Mouse (Mus musculus): ENCODE data around the gene Aanat. TPM values are rescaled to one million over a fixed set of nuclear protein-coding genes. Genes with fewer than 3 reads are reported as not detected.

The Aanat gene
- polyA plus RNA-seq, 1 experiment from 2014 or later, result not detected

DNA sequence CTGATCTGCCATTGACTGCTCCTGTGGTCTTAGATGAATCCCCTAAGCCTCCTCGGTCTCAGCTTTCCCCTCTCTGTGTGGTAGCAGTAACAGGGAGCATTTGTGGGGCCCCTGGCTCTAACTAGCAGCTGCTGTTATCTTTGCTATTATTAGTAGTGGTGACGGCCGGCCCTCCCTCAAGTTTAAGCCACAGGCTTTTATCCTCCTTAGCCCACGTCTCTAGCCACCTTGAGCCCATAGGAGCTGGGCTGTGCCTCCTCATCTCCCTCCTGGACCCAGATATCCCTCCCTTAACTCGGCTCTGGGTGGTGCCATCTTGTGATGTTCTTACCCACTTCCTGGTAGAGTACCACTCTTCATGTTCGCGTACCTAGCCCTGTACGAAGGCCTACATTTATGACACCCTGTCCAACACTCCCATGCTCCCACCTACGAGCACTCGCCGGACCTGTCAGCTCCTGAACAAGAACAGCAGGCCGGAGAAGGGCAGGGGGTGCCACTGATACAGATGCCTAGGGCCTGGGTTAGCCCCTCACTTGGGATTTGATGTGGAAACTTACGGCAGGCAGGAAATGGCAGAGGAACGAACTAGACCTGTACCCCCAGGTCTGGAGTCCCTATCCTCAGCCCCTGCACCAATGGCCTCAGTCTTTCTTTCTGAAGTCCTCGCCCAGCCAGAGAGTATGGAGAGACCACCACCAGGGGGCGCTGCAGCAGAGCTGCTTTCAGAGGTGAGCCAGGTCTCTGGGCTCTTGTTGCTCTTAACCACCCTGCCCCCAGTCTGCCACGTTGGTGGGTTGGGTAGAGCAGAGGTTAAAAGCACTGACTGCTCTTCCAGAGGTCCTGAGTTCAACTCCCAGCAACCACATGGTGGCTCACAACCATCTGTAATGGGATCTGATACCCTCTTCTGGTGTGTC lies 39.1 kb downstream of the Aanat start:
- DNase-seq (ENCODE audit: low spot score) (peak; percentile 59), ATAC-seq (ENCODE audit: insufficient read depth, low FRiP score, low TSS enrichment) (no peak)
- Histone ChIP-seq H3K4me1 (ENCODE audit: control insufficient read depth, insufficient read depth, low read length) (peaks cover 6% of the 10 kb centered on the region; the same call in 1 of the 2 replicates), H3K4me2 (ENCODE audit: low read depth) (no peak overlapping the region), H3K27ac (ENCODE audit: low read depth, low read length) (no peak overlapping the region), H3K27me3 (ENCODE audit: control insufficient read depth, insufficient read depth, low read length) (peaks cover 13% of the 10 kb centered on the region), H3K4me3 (ENCODE audit: low read depth, low read length) (no peak overlapping the region), H3K9ac (ENCODE audit: low read length) (no peak overlapping the region), H3K36me3 (ENCODE audit: control insufficient read depth, insufficient read depth, low read length) (no peaks in the 10 kb centered on the region), H3K9me3 (ENCODE audit: control insufficient read depth, low read length) (no peaks in the 10 kb centered on the region)
- 74% methylated on average over 17 of the region's 17 CpGs for WGBS

DNA sequence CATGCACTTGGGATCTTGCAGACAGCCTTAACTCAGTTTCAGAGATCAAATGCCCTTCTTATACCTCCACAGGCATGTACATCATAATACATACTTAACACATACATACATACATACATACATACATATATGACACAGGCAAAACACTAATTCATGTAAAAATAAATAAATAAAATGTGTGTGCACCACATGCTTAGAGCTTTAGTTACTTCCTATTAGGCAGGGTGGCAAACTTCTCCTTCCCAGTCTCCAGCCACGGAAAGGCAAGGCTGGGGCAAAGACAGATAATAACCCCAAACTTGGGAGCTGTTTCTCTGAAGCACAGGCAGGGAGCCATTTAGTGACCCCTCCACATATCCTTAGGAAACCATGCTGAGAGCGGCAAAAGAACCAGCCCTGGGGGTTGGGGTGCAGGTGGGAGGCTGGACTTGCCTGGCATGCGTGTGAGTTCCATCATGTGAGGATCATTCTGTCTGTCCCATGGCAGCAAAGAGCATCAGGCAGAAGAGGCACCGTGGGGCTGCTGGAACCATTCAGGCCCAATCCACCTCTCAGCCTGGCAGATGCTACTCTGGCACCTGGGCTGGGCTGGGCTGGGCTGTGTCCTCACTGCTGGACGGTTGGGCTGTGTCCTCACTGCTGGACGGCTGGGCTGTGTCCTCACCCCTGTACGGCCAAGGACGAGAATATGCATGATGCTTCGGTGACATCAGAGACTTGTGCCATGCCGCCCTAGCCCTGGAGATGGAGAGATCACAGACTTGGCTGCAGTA lies 40.3 kb downstream of the Aanat start, which contains the start of gene Rhbdf2:
Gene Rhbdf2 (minus strand): TSS at position 721 of the 773 bp plus-strand sequence.
- Histone ChIP-seq H3K27ac (ENCODE audit: low read depth, low read length) (no peak within 1 kb of the TSS), H3K4me2 (ENCODE audit: low read depth) (no peak within 1 kb of the TSS), H3K4me3 (ENCODE audit: low read depth, low read length) (no peak within 1 kb of the TSS), H3K27me3 (ENCODE audit: control insufficient read depth, insufficient read depth, low read length) (peaks cover 13% of the 10 kb centered on the region), H3K36me3 (ENCODE audit: control insufficient read depth, insufficient read depth, low read length) (no peaks in the 10 kb centered on the region), H3K9ac (ENCODE audit: low read length) (no peak within 1 kb of the TSS), H3K9me3 (ENCODE audit: control insufficient read depth, low read length) (no peaks in the 10 kb centered on the region), H3K4me1 (ENCODE audit: control insufficient read depth, insufficient read depth, low read length) (0 out of 2 replicates have a peak, but pooled peaks cover under 1% of the 10 kb centered on the region)
- DNase-seq (ENCODE audit: low spot score) (no peak), ATAC-seq (ENCODE audit: insufficient read depth, low FRiP score, low TSS enrichment) (no peak)
- 76% methylated on average over 10 of the region's 10 CpGs for WGBS

DNA sequence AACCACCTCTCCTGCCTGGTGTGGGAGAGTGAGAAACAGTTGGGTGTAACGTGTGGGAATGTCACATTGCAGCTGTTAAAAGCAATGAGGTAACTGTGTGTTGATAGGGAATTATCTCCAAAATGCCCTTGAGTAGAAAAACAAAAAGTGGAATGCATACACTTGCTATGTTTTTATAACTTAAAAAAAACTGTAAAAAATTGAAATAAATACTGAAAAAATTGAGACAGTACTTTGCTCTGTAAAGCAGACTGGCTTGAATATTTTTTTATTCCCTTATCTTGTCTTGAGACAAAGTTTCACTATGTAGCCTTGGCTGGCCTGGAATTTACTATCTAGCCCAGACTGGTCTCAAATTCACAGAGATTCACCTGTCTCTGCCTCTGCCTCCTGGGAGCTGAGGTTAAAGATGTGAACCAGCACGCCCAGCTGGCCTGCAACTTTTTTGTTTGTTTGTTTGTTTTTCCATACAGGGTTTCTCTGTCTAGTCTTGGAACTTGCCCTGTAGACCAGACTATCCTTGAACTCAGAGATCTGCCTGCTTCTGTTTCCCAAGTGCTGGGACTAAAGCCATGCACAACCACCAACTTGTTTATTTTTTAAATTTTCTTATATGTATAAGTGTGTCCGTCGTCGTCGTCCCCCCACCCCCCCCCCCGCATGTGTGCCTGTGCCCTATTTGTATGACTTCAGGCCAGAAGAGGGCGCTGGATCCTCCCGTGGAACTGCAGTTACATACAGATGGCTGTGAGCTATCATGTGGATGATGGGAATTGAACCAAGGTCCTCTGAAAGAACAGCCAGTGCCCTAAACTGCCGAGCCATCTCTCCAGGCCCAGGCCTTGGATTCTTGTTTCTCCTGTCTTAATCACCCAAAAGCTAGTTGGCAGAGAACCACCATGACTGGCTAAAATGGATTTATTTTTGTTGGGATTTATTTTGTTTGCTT lies 41.1 kb downstream of the Aanat start:
- Histone ChIP-seq H3K4me1 (ENCODE audit: control insufficient read depth, insufficient read depth, low read length) (no peaks in the 10 kb centered on the region), H3K9ac (ENCODE audit: low read length) (no peak overlapping the region), H3K4me2 (ENCODE audit: low read depth) (no peak overlapping the region), H3K27me3 (ENCODE audit: control insufficient read depth, insufficient read depth, low read length) (peaks cover 13% of the 10 kb centered on the region), H3K27ac (ENCODE audit: low read depth, low read length) (no peak overlapping the region), H3K9me3 (ENCODE audit: control insufficient read depth, low read length) (no peaks in the 10 kb centered on the region), H3K4me3 (ENCODE audit: low read depth, low read length) (no peak overlapping the region), H3K36me3 (ENCODE audit: control insufficient read depth, insufficient read depth, low read length) (no peaks in the 10 kb centered on the region)
- DNase-seq (ENCODE audit: low spot score) (no peak), ATAC-seq (ENCODE audit: insufficient read depth, low FRiP score, low TSS enrichment) (no peak)
- WGBS, result 51% methylated on average over 10 of the region's 10 CpGs

DNA sequence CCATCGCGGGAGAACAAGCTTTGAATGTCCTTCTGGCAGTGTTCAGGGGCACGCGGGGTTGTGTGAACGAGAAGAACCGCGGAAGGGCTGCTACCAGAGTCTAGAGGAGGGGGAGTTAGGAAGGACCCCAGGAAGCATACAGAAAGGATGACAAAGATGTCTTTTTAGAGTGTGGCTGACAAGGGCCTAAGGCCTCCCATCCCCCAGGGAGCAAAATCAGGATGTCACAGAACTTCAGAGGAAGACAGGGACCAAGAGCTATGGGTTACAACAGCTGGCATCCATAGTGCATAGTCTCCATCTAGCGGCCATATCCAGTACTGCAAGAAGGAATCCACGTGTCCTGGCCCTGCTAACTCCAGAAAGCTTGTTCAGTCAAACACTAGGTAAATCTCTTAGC lies 42.5 kb downstream of the Aanat start:
- DNase-seq (ENCODE audit: low spot score) (peak; percentile 83), ATAC-seq (ENCODE audit: insufficient read depth, low FRiP score, low TSS enrichment) (no peak; the same call in 1 of the 2 replicates)
- H3K4me3 ChIP-seq (ENCODE audit: low read depth, low read length), result no peak overlapping the region
- no peak overlapping the region for H3K9ac ChIP-seq (ENCODE audit: low read length)
- no peak overlapping the region for H3K27ac ChIP-seq (ENCODE audit: low read depth, low read length)
- H3K4me2 ChIP-seq (ENCODE audit: low read depth), result no peak overlapping the region
- no peaks in the 10 kb centered on the region for H3K9me3 ChIP-seq (ENCODE audit: control insufficient read depth, low read length)
- no peaks in the 10 kb centered on the region for H3K36me3 ChIP-seq (ENCODE audit: control insufficient read depth, insufficient read depth, low read length)
- H3K4me1 ChIP-seq (ENCODE audit: control insufficient read depth, insufficient read depth, low read length), result no peaks in the 10 kb centered on the region
- peaks cover 4% of the 10 kb centered on the region; the same call in 1 of the 2 replicates for H3K27me3 ChIP-seq (ENCODE audit: control insufficient read depth, insufficient read depth, low read length)
- WGBS, result 64% methylated on average over 9 of the region's 9 CpGs

DNA sequence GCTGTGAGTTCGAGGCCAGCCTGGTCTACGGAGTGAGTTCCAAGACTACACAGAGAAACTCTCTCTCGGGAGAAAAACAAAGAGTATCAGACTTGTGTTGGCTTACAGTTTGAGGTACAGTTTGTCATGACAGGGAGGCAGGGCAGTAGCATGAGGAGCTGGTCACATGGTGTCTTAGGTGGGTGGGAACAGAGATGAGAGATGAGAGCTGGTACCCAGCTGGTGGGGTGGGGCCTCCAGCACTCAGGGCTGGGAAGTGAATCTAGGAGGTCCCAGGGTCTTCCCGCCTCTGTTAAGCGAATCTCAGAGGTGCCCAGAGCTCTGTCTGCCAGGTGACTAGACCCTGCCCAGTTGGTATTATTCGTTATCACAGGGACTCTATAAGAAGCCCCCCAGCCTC lies 43.2 kb downstream of the Aanat start:
- Histone ChIP-seq H3K27ac (ENCODE audit: low read depth, low read length) (no peak overlapping the region), H3K36me3 (ENCODE audit: control insufficient read depth, insufficient read depth, low read length) (no peaks in the 10 kb centered on the region), H3K4me1 (ENCODE audit: control insufficient read depth, insufficient read depth, low read length) (no peaks in the 10 kb centered on the region), H3K9ac (ENCODE audit: low read length) (no peak overlapping the region), H3K9me3 (ENCODE audit: control insufficient read depth, low read length) (no peaks in the 10 kb centered on the region), H3K4me3 (ENCODE audit: low read depth, low read length) (no peak overlapping the region), H3K4me2 (ENCODE audit: low read depth) (no peak overlapping the region), H3K27me3 (ENCODE audit: control insufficient read depth, insufficient read depth, low read length) (0 out of 2 replicates have a peak, but pooled peaks cover 3% of the 10 kb centered on the region)
- DNase-seq (ENCODE audit: low spot score) (no peak), ATAC-seq (ENCODE audit: insufficient read depth, low FRiP score, low TSS enrichment) (no peak)
- WGBS, result 85% methylated on average over 6 of the region's 6 CpGs

DNA sequence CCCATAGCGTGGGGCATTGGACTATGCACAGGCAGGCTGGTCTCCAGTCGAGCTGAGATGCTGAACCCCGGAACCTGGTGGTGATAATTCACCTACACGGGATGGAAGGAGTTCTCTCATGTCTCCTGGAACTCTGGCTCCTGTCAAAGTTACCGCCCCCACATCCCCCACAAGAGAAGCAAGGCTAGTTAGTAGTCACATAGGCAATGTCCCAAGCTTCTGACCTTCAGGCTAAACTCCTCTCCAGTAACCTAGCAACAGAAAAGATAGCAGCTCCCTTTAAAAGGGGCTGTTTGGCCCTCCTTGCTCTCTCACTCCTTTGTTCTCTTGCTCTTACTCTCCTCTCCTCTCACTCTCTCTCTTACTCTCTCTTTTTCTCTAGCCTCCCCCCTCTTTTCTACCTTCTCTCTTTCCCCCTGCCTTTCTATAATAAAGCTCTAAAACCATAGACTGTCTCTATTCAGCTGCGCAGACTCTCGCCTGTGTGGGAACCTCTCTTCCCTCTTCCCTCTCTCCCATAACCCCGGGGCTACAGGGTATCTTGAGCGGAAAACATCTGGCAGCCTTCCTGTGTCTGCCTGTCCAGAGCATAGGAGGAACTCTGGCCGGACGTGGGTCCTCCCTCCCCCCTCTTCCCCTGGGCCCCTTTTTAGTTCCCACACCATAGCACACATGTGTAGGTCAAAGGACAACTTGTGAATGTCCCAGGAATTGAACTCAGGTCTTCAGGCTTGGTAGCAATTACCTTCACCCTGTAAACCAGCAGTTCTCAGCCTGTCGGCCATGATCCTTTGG lies 44.1 kb downstream of the Aanat start:
- Histone ChIP-seq H3K4me1 (ENCODE audit: control insufficient read depth, insufficient read depth, low read length) (no peaks in the 10 kb centered on the region), H3K4me3 (ENCODE audit: low read depth, low read length) (no peak overlapping the region), H3K27me3 (ENCODE audit: control insufficient read depth, insufficient read depth, low read length) (no peaks in the 10 kb centered on the region), H3K9ac (ENCODE audit: low read length) (no peak overlapping the region), H3K27ac (ENCODE audit: low read depth, low read length) (no peak overlapping the region), H3K9me3 (ENCODE audit: control insufficient read depth, low read length) (no peaks in the 10 kb centered on the region), H3K4me2 (ENCODE audit: low read depth) (no peak overlapping the region), H3K36me3 (ENCODE audit: control insufficient read depth, insufficient read depth, low read length) (no peaks in the 10 kb centered on the region)
- DNase-seq (ENCODE audit: low spot score), result no peak
- ATAC-seq (ENCODE audit: insufficient read depth, low FRiP score, low TSS enrichment), result no peak
- WGBS, result 56% methylated on average over 12 of the region's 12 CpGs

DNA sequence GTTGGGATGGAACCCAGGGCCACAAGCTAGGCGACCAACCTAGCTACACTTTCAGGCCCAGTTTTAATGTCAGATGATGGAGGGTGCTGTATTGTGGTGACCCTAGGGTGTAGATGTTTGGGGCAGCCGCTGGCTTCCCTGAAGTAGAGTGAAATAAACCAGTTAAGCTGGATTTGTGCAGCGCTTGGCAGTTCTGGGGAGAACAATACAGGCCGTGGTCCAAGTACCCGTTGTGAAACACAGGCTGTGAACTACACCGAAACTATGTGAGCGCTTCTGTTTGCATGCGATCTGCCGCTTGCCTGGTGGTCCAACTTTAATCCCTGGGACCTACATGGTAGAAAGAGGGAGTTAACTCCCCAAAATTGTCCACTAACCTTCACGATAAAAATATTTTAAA lies 46.7 kb downstream of the Aanat start:
- WGBS, result 84% methylated on average over 10 of the region's 10 CpGs
- no peak overlapping the region for H3K27ac ChIP-seq (ENCODE audit: low read depth, low read length)
- H3K27me3 ChIP-seq (ENCODE audit: control insufficient read depth, insufficient read depth, low read length), result no peaks in the 10 kb centered on the region
- no peaks in the 10 kb centered on the region for H3K4me1 ChIP-seq (ENCODE audit: control insufficient read depth, insufficient read depth, low read length)
- no peak overlapping the region for H3K4me3 ChIP-seq (ENCODE audit: low read depth, low read length)
- no peak overlapping the region for H3K9ac ChIP-seq (ENCODE audit: low read length)
- DNase-seq (ENCODE audit: low spot score) (no peak), ATAC-seq (ENCODE audit: insufficient read depth, low FRiP score, low TSS enrichment) (no peak)
- no peak overlapping the region for H3K4me2 ChIP-seq (ENCODE audit: low read depth)
- H3K36me3 ChIP-seq (ENCODE audit: control insufficient read depth, insufficient read depth, low read length), result no peaks in the 10 kb centered on the region
- H3K9me3 ChIP-seq (ENCODE audit: control insufficient read depth, low read length), result no peaks in the 10 kb centered on the region
